Mouse (Mus musculus): ENCODE results near the gene Adamts10. TPM values are rescaled to one million over a fixed set of nuclear protein-coding genes. Genes with fewer than 3 reads are reported as not detected.
A peak's percentile ranks its signal among the peaks of the same experiment; 100 is the strongest.

The Adamts10 gene
- total and polyA plus RNA-seq, 2 experiments from 2014 or later, result 13.6 to 34.7 TPM

GRCm38 (mm10) chr17:33512441-33513415, 11.3 kb upstream of the Adamts10 start:
- TF ChIP-seq EP300 (IDR thresholded peaks at IDR 0.05; ENCODE audit: low read depth), result no peak
- no peak for TF ChIP-seq CTCF (IDR thresholded peaks at IDR 0.05; ENCODE audit: low read depth)
- Histone ChIP-seq H3K36me3 (replicated peaks; ENCODE audit: control insufficient read depth, insufficient read depth, low read length) (no peaks in the 10 kb centered on the region), H3K4me1 (ENCODE audit: control insufficient read depth, insufficient read depth) (no peaks in the 10 kb centered on the region), H3K4me2 (ENCODE audit: low read depth, low read length) (no peak overlapping the region), H3K9me3 (replicated peaks; ENCODE audit: control insufficient read depth, low read length) (no peaks in the 10 kb centered on the region), H3K27ac (ENCODE audit: low read depth) (no peak overlapping the region), H3K4me3 (ENCODE audit: low read depth, low read length) (no peak overlapping the region), H3K27me3 (ENCODE audit: control insufficient read depth, insufficient read depth, low read length) (no peaks in the 10 kb centered on the region), H3K9ac (replicated peaks; ENCODE audit: low read depth, low read length) (no peak overlapping the region)
- no peak for ATAC-seq (ENCODE audit: insufficient read depth, low read depth)
- DNase-seq (ENCODE audit: low spot score), result no peak
- 13% methylated on average over 2 of the region's 2 CpGs for WGBS

- H3K9ac ChIP-seq (replicated peaks; ENCODE audit: low read depth, low read length), result no peak overlapping the region
- H3K27me3 ChIP-seq (ENCODE audit: control insufficient read depth, insufficient read depth, low read length), result no peaks in the 10 kb centered on the region
- H3K4me2 ChIP-seq (ENCODE audit: low read depth, low read length), result no peak overlapping the region
- H3K36me3 ChIP-seq (replicated peaks; ENCODE audit: control insufficient read depth, insufficient read depth, low read length), result no peaks in the 10 kb centered on the region
- WGBS, result 64% methylated on average over 5 of the region's 5 CpGs
- H3K4me1 ChIP-seq (ENCODE audit: control insufficient read depth, insufficient read depth), result no peaks in the 10 kb centered on the region
- H3K9me3 ChIP-seq (replicated peaks; ENCODE audit: control insufficient read depth, low read length), result no peaks in the 10 kb centered on the region
- no peak overlapping the region for H3K4me3 ChIP-seq (ENCODE audit: low read depth, low read length)
- no peak for ATAC-seq (ENCODE audit: insufficient read depth, low read depth)
- TF ChIP-seq EP300 (IDR thresholded peaks at IDR 0.05; ENCODE audit: low read depth), result no peak
- peak; percentile 22; the same call in 1 of the 2 replicates for TF ChIP-seq CTCF (IDR thresholded peaks at IDR 0.05; ENCODE audit: low read depth)
- no peak overlapping the region for H3K27ac ChIP-seq (ENCODE audit: low read depth)
- no peak for DNase-seq (ENCODE audit: low spot score)
These were observed 10.1 kb upstream of the Adamts10 start for GRCm38 (mm10) chr17:33513874-33514273.

GRCm38 (mm10) chr17:33520366-33520765, 3.6 kb upstream of the Adamts10 start:
- no peaks in the 10 kb centered on the region for H3K9me3 ChIP-seq (replicated peaks; ENCODE audit: control insufficient read depth, low read length)

GRCm38 (mm10) chr17:33523431-33523917, 530 bp upstream of the Adamts10 start:
- H3K27ac ChIP-seq (ENCODE audit: low read depth), result peak overlapping the region; percentile 79
- TF ChIP-seq CTCF (IDR thresholded peaks at IDR 0.05; ENCODE audit: low read depth) (no peak), EP300 (IDR thresholded peaks at IDR 0.05; ENCODE audit: low read depth) (no peak)
- peak overlapping the region; percentile 72 for H3K9ac ChIP-seq (replicated peaks; ENCODE audit: low read depth, low read length)
- no peaks in the 10 kb centered on the region for H3K27me3 ChIP-seq (ENCODE audit: control insufficient read depth, insufficient read depth, low read length)
- H3K9me3 ChIP-seq (replicated peaks; ENCODE audit: control insufficient read depth, low read length), result no peaks in the 10 kb centered on the region
- ATAC-seq (ENCODE audit: insufficient read depth, low read depth) (peak; percentile 28), DNase-seq (ENCODE audit: low spot score) (peak; percentile 39)
- H3K4me3 ChIP-seq (ENCODE audit: low read depth, low read length), result peak overlapping the region; percentile 75
- WGBS, result 19% methylated on average over 12 of the region's 13 CpGs
- H3K36me3 ChIP-seq (replicated peaks; ENCODE audit: control insufficient read depth, insufficient read depth, low read length), result peaks cover 5% of the 10 kb centered on the region; the same call in 1 of the 2 replicates
- H3K4me2 ChIP-seq (ENCODE audit: low read depth, low read length), result peak overlapping the region; percentile 89
- peaks cover 9% of the 10 kb centered on the region; the same call in 1 of the 2 replicates for H3K4me1 ChIP-seq (ENCODE audit: control insufficient read depth, insufficient read depth)

More at GRCm38 (mm10) chr17:33520366-33520765, 3.6 kb upstream of the Adamts10 start:
- Histone ChIP-seq H3K4me3 (ENCODE audit: low read depth, low read length) (no peak overlapping the region), H3K27ac (ENCODE audit: low read depth) (no peak overlapping the region), H3K4me1 (ENCODE audit: control insufficient read depth, insufficient read depth) (peaks cover 9% of the 10 kb centered on the region; the same call in 1 of the 2 replicates), H3K36me3 (replicated peaks; ENCODE audit: control insufficient read depth, insufficient read depth, low read length) (no peaks in the 10 kb centered on the region), H3K27me3 (ENCODE audit: control insufficient read depth, insufficient read depth, low read length) (no peaks in the 10 kb centered on the region), H3K9ac (replicated peaks; ENCODE audit: low read depth, low read length) (no peak overlapping the region), H3K4me2 (ENCODE audit: low read depth, low read length) (no peak overlapping the region)
- ATAC-seq (ENCODE audit: insufficient read depth, low read depth) (no peak), DNase-seq (ENCODE audit: low spot score) (no peak)
- 19% methylated on average over 1 of the region's 1 CpGs for WGBS
- TF ChIP-seq EP300 (IDR thresholded peaks at IDR 0.05; ENCODE audit: low read depth) (no peak), CTCF (IDR thresholded peaks at IDR 0.05; ENCODE audit: low read depth) (no peak)

- Histone ChIP-seq H3K27me3 (ENCODE audit: control insufficient read depth, insufficient read depth, low read length) (no peaks in the 10 kb centered on the region), H3K4me1 (ENCODE audit: control insufficient read depth, insufficient read depth) (peaks cover 9% of the 10 kb centered on the region; the same call in 1 of the 2 replicates), H3K36me3 (replicated peaks; ENCODE audit: control insufficient read depth, insufficient read depth, low read length) (peaks cover 19% of the 10 kb centered on the region), H3K4me2 (ENCODE audit: low read depth, low read length) (peak overlapping the region; percentile 89), H3K4me3 (ENCODE audit: low read depth, low read length) (peak overlapping the region; percentile 75), H3K9me3 (replicated peaks; ENCODE audit: control insufficient read depth, low read length) (no peaks in the 10 kb centered on the region), H3K27ac (ENCODE audit: low read depth) (peak overlapping the region; percentile 79), H3K9ac (replicated peaks; ENCODE audit: low read depth, low read length) (peak overlapping the region; percentile 72; the same call in 1 of the 2 replicates)
- ATAC-seq (ENCODE audit: insufficient read depth, low read depth), result peak; percentile 16; the same call in 1 of the 2 replicates
- 47% methylated on average over 2 of the region's 2 CpGs for WGBS
- no peak for TF ChIP-seq EP300 (IDR thresholded peaks at IDR 0.05; ENCODE audit: low read depth)
- no peak for TF ChIP-seq CTCF (IDR thresholded peaks at IDR 0.05; ENCODE audit: low read depth)
- DNase-seq (ENCODE audit: low spot score), result no peak
These were observed 886 bp downstream of the Adamts10 start for GRCm38 (mm10) chr17:33524806-33525373.
